Mouse (Mus musculus): ENCODE results near the gene Mrps9. TPM values are rescaled to one million over a fixed set of nuclear protein-coding genes. Genes with fewer than 3 reads are reported as not detected.

The Mrps9 gene
- polyA plus RNA-seq, 2 experiments: 47.1 to 53.0 TPM

DNA sequence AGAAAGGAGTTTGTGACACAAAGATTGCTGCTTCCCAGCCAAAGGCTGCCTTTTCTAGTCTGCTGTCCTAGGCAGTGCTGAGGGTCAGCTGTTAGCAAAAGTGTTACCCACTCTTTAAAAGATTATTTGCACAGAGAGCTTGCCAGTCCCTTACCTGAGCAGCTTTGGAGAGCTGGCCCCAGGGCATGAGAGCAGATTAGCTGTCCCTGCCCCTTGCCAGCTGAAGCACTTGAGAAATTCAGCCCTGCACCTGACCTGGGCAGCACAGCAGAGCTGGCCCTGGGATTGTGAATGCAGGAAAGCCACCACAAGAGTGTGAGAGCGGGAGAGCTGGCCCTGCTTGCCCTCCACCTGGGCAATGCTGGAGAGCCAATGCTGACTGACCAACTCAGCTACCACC lies 82.6 kb downstream of the Mrps9 start:
- no peaks in the 10 kb centered on the region for H3K4me1 ChIP-seq (ENCODE audit: control insufficient read depth, insufficient read depth, low read length)
- ATAC-seq (ENCODE audit: low FRiP score, low read depth) (no peak), DNase-seq (ENCODE audit: low spot score) (no peak)
- H3K4me2 ChIP-seq (replicated peaks; ENCODE audit: low read depth, low read length, severe bottlenecking): no peak overlapping the region
- H3K4me3 ChIP-seq (replicated peaks; ENCODE audit: low read length): no peak overlapping the region
- no peaks in the 10 kb centered on the region for H3K27me3 ChIP-seq (ENCODE audit: control insufficient read depth, insufficient read depth, low read length)
- H3K9me3 ChIP-seq (ENCODE audit: control insufficient read depth, low read length): no peaks in the 10 kb centered on the region
- no peak for TF ChIP-seq POLR2A (IDR thresholded peaks at IDR 0.05; ENCODE audit: borderline replicate concordance, extremely low read depth, insufficient read depth, insufficient read length)
- WGBS: 93% methylated on average over 1 of the region's 1 CpGs
- no peak overlapping the region for H3K9ac ChIP-seq (ENCODE audit: low read depth, low read length, severe bottlenecking)
- H3K36me3 ChIP-seq (ENCODE audit: control insufficient read depth, insufficient read depth, low read length): no peaks in the 10 kb centered on the region
- no peak overlapping the region for H3K27ac ChIP-seq (replicated peaks; ENCODE audit: low read depth, low read length)

DNA sequence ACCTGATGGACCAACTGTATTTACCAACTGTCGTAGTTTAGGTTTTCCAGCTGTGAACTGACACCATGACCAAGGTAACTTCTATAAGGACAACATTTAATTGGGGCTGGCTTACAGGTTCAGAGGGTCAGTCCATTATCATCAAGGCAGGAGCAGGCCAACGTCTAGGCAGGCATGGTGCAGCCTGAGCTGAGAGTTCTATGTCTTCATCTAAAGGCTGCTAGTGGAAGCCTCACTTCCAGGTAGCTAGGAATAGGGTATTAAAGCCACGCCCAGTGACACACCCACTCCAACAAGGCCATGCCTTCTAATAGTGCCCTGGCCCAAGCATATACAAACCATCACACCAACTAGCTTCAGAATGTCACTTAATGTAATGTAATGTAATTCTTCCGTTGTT lies 97.5 kb downstream of the Mrps9 start:
- TF ChIP-seq POLR2A (IDR thresholded peaks at IDR 0.05; ENCODE audit: borderline replicate concordance, extremely low read depth, insufficient read depth, insufficient read length): no peak
- DNase-seq (ENCODE audit: low spot score): no peak
- Histone ChIP-seq H3K4me2 (replicated peaks; ENCODE audit: low read depth, low read length, severe bottlenecking) (no peak overlapping the region), H3K4me1 (ENCODE audit: control insufficient read depth, insufficient read depth, low read length) (no peaks in the 10 kb centered on the region), H3K9me3 (ENCODE audit: control insufficient read depth, low read length) (no peaks in the 10 kb centered on the region), H3K4me3 (replicated peaks; ENCODE audit: low read length) (no peak overlapping the region), H3K27ac (replicated peaks; ENCODE audit: low read depth, low read length) (no peak overlapping the region), H3K36me3 (ENCODE audit: control insufficient read depth, insufficient read depth, low read length) (no peaks in the 10 kb centered on the region), H3K9ac (ENCODE audit: low read depth, low read length, severe bottlenecking) (no peak overlapping the region), H3K27me3 (ENCODE audit: control insufficient read depth, insufficient read depth, low read length) (no peaks in the 10 kb centered on the region)
- no peak for ATAC-seq (ENCODE audit: low FRiP score, low read depth)
- WGBS: 90% methylated on average over 4 of the region's 4 CpGs

DNA sequence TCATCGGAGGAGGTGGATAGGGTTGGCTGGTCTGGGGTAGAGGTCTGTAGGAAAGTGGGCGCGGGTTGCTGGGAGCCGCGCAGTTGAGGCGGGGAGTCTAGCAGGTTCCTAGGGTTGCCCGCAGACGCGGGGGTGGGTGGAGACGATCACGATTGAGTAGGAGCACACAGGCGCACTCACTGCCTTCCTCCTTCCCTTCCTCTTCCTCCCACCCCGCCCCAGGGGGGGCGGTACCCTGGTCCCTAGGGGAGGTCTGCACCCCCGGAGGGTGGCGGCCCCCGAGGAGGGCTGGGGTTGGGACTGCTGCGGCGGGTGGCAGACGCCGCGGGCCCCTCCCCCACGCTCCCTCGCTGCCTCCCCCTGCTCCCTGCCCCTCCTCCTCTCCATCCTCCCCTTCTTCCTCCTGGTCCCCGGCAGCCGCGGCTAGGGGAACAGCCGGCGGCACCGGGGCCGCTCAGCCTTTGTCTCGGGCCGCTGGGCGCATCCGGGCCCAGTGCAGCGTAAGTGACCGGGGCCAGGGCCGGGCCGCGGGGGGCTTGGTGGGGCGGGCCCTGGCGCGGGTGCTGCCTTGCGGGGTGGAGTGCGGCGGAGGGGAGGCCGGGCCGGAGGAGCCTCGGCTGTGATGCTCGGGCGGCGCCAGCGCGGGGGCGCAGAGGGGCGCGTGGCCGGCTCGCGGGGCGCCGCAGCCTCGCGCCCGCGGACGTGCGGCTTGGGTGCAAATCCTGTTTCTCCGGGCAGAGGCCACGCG lies 101.9 kb downstream of the Mrps9 start, which contains the start of gene Gpr45:
Gene Gpr45, plus strand, starts transcription at position 139 of the 748 bp plus-strand sequence.
- WGBS: 2% methylated on average over 49 of the region's 71 CpGs
- peak; percentile 23 for DNase-seq (ENCODE audit: low spot score)
- H3K4me3 ChIP-seq (replicated peaks; ENCODE audit: low read length): peak within 1 kb of the TSS; percentile 79
- no peaks in the 10 kb centered on the region for H3K4me1 ChIP-seq (ENCODE audit: control insufficient read depth, insufficient read depth, low read length)
- no peaks in the 10 kb centered on the region for H3K36me3 ChIP-seq (ENCODE audit: control insufficient read depth, insufficient read depth, low read length)
- H3K27ac ChIP-seq (replicated peaks; ENCODE audit: low read depth, low read length): peak within 1 kb of the TSS; percentile 63; the same call in 1 of the 2 replicates
- no peaks in the 10 kb centered on the region for H3K9me3 ChIP-seq (ENCODE audit: control insufficient read depth, low read length)
- peak within 1 kb of the TSS; percentile 92 for H3K9ac ChIP-seq (ENCODE audit: low read depth, low read length, severe bottlenecking)
- TF ChIP-seq POLR2A (IDR thresholded peaks at IDR 0.05; ENCODE audit: borderline replicate concordance, extremely low read depth, insufficient read depth, insufficient read length): 0 out of 2 replicates have a peak, but pooled peaks have one; percentile 38
- ATAC-seq (ENCODE audit: low FRiP score, low read depth): peak; percentile 85
- H3K27me3 ChIP-seq (ENCODE audit: control insufficient read depth, insufficient read depth, low read length): no peaks in the 10 kb centered on the region
- H3K4me2 ChIP-seq (replicated peaks; ENCODE audit: low read depth, low read length, severe bottlenecking): peak within 1 kb of the TSS; percentile 88

DNA sequence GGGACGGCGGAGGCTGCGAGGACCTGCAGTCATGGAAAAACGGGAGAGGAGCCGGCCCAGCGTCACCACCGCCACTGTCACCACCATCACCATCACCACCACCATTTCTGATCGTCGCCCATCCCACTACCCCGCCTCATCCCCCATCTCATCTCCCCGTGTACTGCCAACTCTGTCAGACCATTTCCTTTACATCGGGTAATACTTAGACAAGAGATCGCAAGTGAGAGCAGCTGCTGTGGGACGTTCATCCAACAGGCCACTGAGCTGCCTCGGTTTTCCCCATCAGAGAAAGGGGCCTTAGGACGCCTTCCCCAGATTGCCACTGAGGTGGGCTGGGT lies 102.4 kb downstream of the Mrps9 start:
- no peaks in the 10 kb centered on the region for H3K4me1 ChIP-seq (ENCODE audit: control insufficient read depth, insufficient read depth, low read length)
- DNase-seq (ENCODE audit: low spot score) (no peak), ATAC-seq (ENCODE audit: low FRiP score, low read depth) (peak; percentile 47)
- H3K4me2 ChIP-seq (replicated peaks; ENCODE audit: low read depth, low read length, severe bottlenecking): peak overlapping the region; percentile 88
- no peaks in the 10 kb centered on the region for H3K36me3 ChIP-seq (ENCODE audit: control insufficient read depth, insufficient read depth, low read length)
- H3K27ac ChIP-seq (replicated peaks; ENCODE audit: low read depth, low read length): peak overlapping the region; percentile 63; the same call in 1 of the 2 replicates
- H3K9me3 ChIP-seq (ENCODE audit: control insufficient read depth, low read length): no peaks in the 10 kb centered on the region
- 1% methylated on average over 15 of the region's 16 CpGs for WGBS
- peak overlapping the region; percentile 92 for H3K9ac ChIP-seq (ENCODE audit: low read depth, low read length, severe bottlenecking)
- no peaks in the 10 kb centered on the region for H3K27me3 ChIP-seq (ENCODE audit: control insufficient read depth, insufficient read depth, low read length)
- no peak for TF ChIP-seq POLR2A (IDR thresholded peaks at IDR 0.05; ENCODE audit: borderline replicate concordance, extremely low read depth, insufficient read depth, insufficient read length)
- peak overlapping the region; percentile 79 for H3K4me3 ChIP-seq (replicated peaks; ENCODE audit: low read length)

Other genes with a start within 250 kb of the Mrps9 start
- 3.2 and 4.0 TPM in 2 replicates for gene Pou3f3, start 155.5 kb upstream of the Mrps9 start, polyA plus RNA-seq (2012; rRNA removed)
- gene Pou3f3, start 155.5 kb upstream of the Mrps9 start, polyA plus RNA-seq (2014; fragmentation: Nextera tagmentation; extraction: Ambion mirVana): 0.77 and 0.90 TPM in 2 replicates
- 4.8 and 7.3 TPM in 2 replicates for gene Gpr45, start 101.6 kb downstream of the Mrps9 start, polyA plus RNA-seq (2012; rRNA removed)
- 6.1 and 8.6 TPM in 2 replicates for gene Gpr45, start 101.6 kb downstream of the Mrps9 start, polyA plus RNA-seq (2014; fragmentation: Nextera tagmentation; extraction: Ambion mirVana)
- 22.7 and 23.9 TPM in 2 replicates for gene Tgfbrap1, start 247.4 kb downstream of the Mrps9 start, polyA plus RNA-seq (2012; rRNA removed)
- gene Tgfbrap1, start 247.4 kb downstream of the Mrps9 start, polyA plus RNA-seq (2014; fragmentation: Nextera tagmentation; extraction: Ambion mirVana): 12.8 and 14.5 TPM in 2 replicates
- gene AI597479, start 247.5 kb downstream of the Mrps9 start, polyA plus RNA-seq (2012; rRNA removed): 20.7 and 22.2 TPM in 2 replicates
- 25.9 and 32.9 TPM in 2 replicates for gene AI597479, start 247.5 kb downstream of the Mrps9 start, polyA plus RNA-seq (2014; fragmentation: Nextera tagmentation; extraction: Ambion mirVana)